In genomic region chr10:83726164-83726563, GRCm38 (mm10) we compare ENCODE assay signal across 12 mouse cellular contexts. TPM values are rescaled to one million over a fixed set of nuclear protein-coding genes. Genes with fewer than 3 reads are reported as not detected.
DNase-seq lines count a peak whose midpoint lies in the region; ATAC-seq and TF ChIP-seq lines count a peak whose summit lies in the region.
"Had no signal": no experiment of that assay in that cellular context is flagged by ENCODE, and none has a peak within 500 bp of the region (broad histone marks: within the 10 kb centered on the region; RNA-seq: fewer than 3 reads in every experiment).

No protein-coding gene starts in this region.

- peak; percentile 69 for ATAC-seq in heart, postnatal 0 days (ENCODE audit: insufficient read depth, low read depth)
- ATAC-seq in hindbrain, postnatal 0 days = no peak
- ATAC-seq: CD4-positive, CD25-positive, alpha-beta regulatory T cell, adult 4 months had no signal

- no peaks in the 10 kb centered on the region for H3K27me3 ChIP-seq in heart, embryonic 10.5 days (ENCODE audit: insufficient read depth, poor library complexity, severe bottlenecking)
- no peaks in the 10 kb centered on the region for H3K27me3 ChIP-seq in heart, postnatal 0 days (ENCODE audit: control insufficient read depth, insufficient read depth, low read length)
- H3K27me3 ChIP-seq in hindbrain, postnatal 0 days (ENCODE audit: insufficient read depth, low read length) = no peaks in the 10 kb centered on the region
- H3K27me3 ChIP-seq: neural tube, embryonic 12.5 days had no signal

- H3K4me2 ChIP-seq in heart, postnatal 0 days (ENCODE audit: low read depth, low read length) = peak overlapping the region; percentile 33
- no peak overlapping the region for H3K4me2 ChIP-seq in hindbrain, postnatal 0 days (ENCODE audit: low read depth, low read length)
- H3K4me2 ChIP-seq: neural tube, embryonic 12.5 days had no signal

- 73% methylated on average over 11 of the region's 11 CpGs for WGBS in heart, embryonic 10.5 days
- 38% methylated on average over 11 of the region's 11 CpGs for WGBS in heart, postnatal 0 days
- 73% methylated on average over 11 of the region's 11 CpGs for WGBS in hindbrain, postnatal 0 days

- no peak overlapping the region for H3K27ac ChIP-seq in heart, embryonic 10.5 days
- peak overlapping the region; percentile 40 for H3K27ac ChIP-seq in heart, postnatal 0 days (ENCODE audit: low read depth)
- H3K27ac ChIP-seq in hindbrain, postnatal 0 days = no peak overlapping the region
- H3K27ac ChIP-seq: hindbrain, embryonic 10.5 days; neural tube, embryonic 12.5 days had no signal

- H3K4me1 ChIP-seq in heart, embryonic 10.5 days = peaks cover 13% of the 10 kb centered on the region
- peaks cover 8% of the 10 kb centered on the region for H3K4me1 ChIP-seq in heart, postnatal 0 days (ENCODE audit: control insufficient read depth, insufficient read depth)
- peaks cover 5% of the 10 kb centered on the region; the same call in 1 of the 2 replicates for H3K4me1 ChIP-seq in hindbrain, postnatal 0 days (ENCODE audit: insufficient read depth, low read length)
- H3K4me1 ChIP-seq: neural tube, embryonic 12.5 days had no signal

- TF ChIP-seq POLR2A in brain, embryonic 14.5 days (IDR thresholded peaks at IDR 0.05; ENCODE audit: borderline replicate concordance, extremely low read depth, insufficient read depth, insufficient read length, poor library complexity, severe bottlenecking) = no peak

- 0 out of 2 replicates have a peak, but pooled peaks cover 3% of the 10 kb centered on the region for H3K36me3 ChIP-seq in heart, embryonic 10.5 days
- H3K36me3 ChIP-seq in heart, postnatal 0 days (replicated peaks; ENCODE audit: control insufficient read depth, insufficient read depth, low read length) = no peaks in the 10 kb centered on the region
- no peaks in the 10 kb centered on the region for H3K36me3 ChIP-seq in hindbrain, postnatal 0 days (ENCODE audit: insufficient read depth, low read length)
- H3K36me3 ChIP-seq: hindbrain, embryonic 10.5 days; neural tube, embryonic 12.5 days had no signal

- H3K9me3 ChIP-seq in heart, embryonic 10.5 days = no peaks in the 10 kb centered on the region
- no peaks in the 10 kb centered on the region for H3K9me3 ChIP-seq in heart, postnatal 0 days (replicated peaks; ENCODE audit: control insufficient read depth, low read length)
- H3K9me3 ChIP-seq in hindbrain, postnatal 0 days (ENCODE audit: low read length) = no peaks in the 10 kb centered on the region
- H3K9me3 ChIP-seq: neural tube, embryonic 12.5 days had no signal

- H3K4me3 ChIP-seq in heart, embryonic 10.5 days = no peak overlapping the region
- H3K4me3 ChIP-seq in heart, postnatal 0 days (ENCODE audit: low read depth, low read length) = no peak overlapping the region
- H3K4me3 ChIP-seq in hindbrain, postnatal 0 days (ENCODE audit: low read length) = no peak overlapping the region
- H3K4me3 ChIP-seq: hindbrain, embryonic 10.5 days; neural tube, embryonic 12.5 days had no signal

- H3K9ac ChIP-seq in heart, postnatal 0 days (replicated peaks; ENCODE audit: low read depth, low read length) = no peak overlapping the region
- no peak overlapping the region for H3K9ac ChIP-seq in hindbrain, postnatal 0 days (replicated peaks; ENCODE audit: low read length)
- H3K9ac ChIP-seq: neural tube, embryonic 12.5 days had no signal

- peak; percentile 96 for DNase-seq in heart, adult 11 months
- DNase-seq in heart, embryonic 10.5 days (ENCODE audit: low spot score) = no peak
- peak; percentile 4 for DNase-seq in brain, embryonic 14.5 days (ENCODE audit: low read depth)
- peak; percentile 39 for DNase-seq in heart, postnatal 0 days (ENCODE audit: low spot score)
- peak; percentile 55 for DNase-seq in lung, postnatal 25 days (ENCODE audit: low spot score)
- no peak for DNase-seq in embryo, embryonic 9.5 days (ENCODE audit: extremely low spot score)
- DNase-seq in layer of hippocampus, postnatal 25 days (ENCODE audit: extremely low spot score in 1 of 2, low spot score in 1 of 2) = no peak
- no peak for DNase-seq in hindbrain, postnatal 0 days (ENCODE audit: low spot score)
- DNase-seq: cerebellum, adult 9-11 months had no signal

- no peak for TF ChIP-seq CTCF in brain, embryonic 14.5 days (IDR thresholded peaks at IDR 0.05; ENCODE audit: borderline replicate concordance, extremely low read depth, insufficient read depth, insufficient read length)
- no peak for TF ChIP-seq CTCF in heart, postnatal 0 days (IDR thresholded peaks at IDR 0.05; ENCODE audit: low read depth)
- no peak for TF ChIP-seq CTCF in hindbrain, postnatal 0 days (IDR thresholded peaks at IDR 0.05; ENCODE audit: low read depth)

- no peak for TF ChIP-seq EP300 in heart, postnatal 0 days (IDR thresholded peaks at IDR 0.05; ENCODE audit: low read depth)

RNA-seq across cellular contexts. Expression of gene 1500009L16Rik, which starts 3.5 kb away (rescaled TPM):
- 14.4 and 28.3 TPM in 2 replicates for polyA plus RNA-seq in heart, embryonic 10.5 days (2016; fragmentation: Nextera tagmentation; extraction: Ambion mirVana)
- 32.4 and 32.6 TPM in 2 replicates for polyA plus RNA-seq in brain, embryonic 14.5 days (2012; rRNA removed)
- 8.3 and 13.4 TPM in 2 replicates for total RNA-seq in heart, postnatal 0 days (2014; rRNA removed; ENCODE audit: low replicate concordance)
- 13.4 and 13.8 TPM in 2 replicates for polyA plus RNA-seq in heart, postnatal 0 days (2015; fragmentation: Nextera tagmentation; extraction: Ambion mirVana)
- total RNA-seq in layer of hippocampus, postnatal 25 days (2021) = 10 to 100 TPM; 15.2 to 18.9 TPM
- total RNA-seq in hindbrain, postnatal 0 days (2014; rRNA removed) = 31.7 and 37.6 TPM in 2 replicates
- 98.9 and 108 TPM in 2 replicates for polyA plus RNA-seq in hindbrain, postnatal 0 days (2015; fragmentation: Nextera tagmentation; extraction: Ambion mirVana)

Comparison
In these comparisons a context has a peak if more than half of its experiments do, and no peak if none do; other contexts are left out.
1. DNase-seq: peak in heart, adult 11 months (single experiment), brain, embryonic 14.5 days (single experiment), heart, postnatal 0 days (single experiment) and lung, postnatal 25 days (single experiment); none in heart, embryonic 10.5 days (single experiment), embryo, embryonic 9.5 days (single experiment), layer of hippocampus, postnatal 25 days (0 of 2) and hindbrain, postnatal 0 days (single experiment).